Mouse (Mus musculus): Measurements from ENCODE around the gene Bmp7. TPM values are rescaled to one million over a fixed set of nuclear protein-coding genes. Genes with fewer than 3 reads are reported as not detected.

Gene Bmp7
- total RNA-seq, 1 experiment from 2014 or later: not detected

- ATAC-seq (replicated peaks; ENCODE audit: low read depth, poor library complexity, severe bottlenecking): no peak
Measured at GRCm38 (mm10) chr2:172860593-172860992, 79.5 kb downstream of the Bmp7 start.

- no peak for ATAC-seq (replicated peaks; ENCODE audit: low read depth, poor library complexity, severe bottlenecking)
Measured at GRCm38 (mm10) chr2:172860104-172860503, 80.0 kb downstream of the Bmp7 start.

GRCm38 (mm10) chr2:172857048-172857447 lies 83.1 kb downstream of the Bmp7 start:
- no peak for ATAC-seq (replicated peaks; ENCODE audit: low read depth, poor library complexity, severe bottlenecking)

- no peak for ATAC-seq (replicated peaks; ENCODE audit: low read depth, poor library complexity, severe bottlenecking)
Measured at GRCm38 (mm10) chr2:172856549-172856948, 83.6 kb downstream of the Bmp7 start.

- no peak for ATAC-seq (replicated peaks; ENCODE audit: low read depth, poor library complexity, severe bottlenecking)
Measured at GRCm38 (mm10) chr2:172854136-172854535, 86.0 kb downstream of the Bmp7 start.

GRCm38 (mm10) chr2:172851773-172852172 lies 88.3 kb downstream of the Bmp7 start:
- ATAC-seq (replicated peaks; ENCODE audit: low read depth, poor library complexity, severe bottlenecking): peak; percentile 53

- ATAC-seq (replicated peaks; ENCODE audit: low read depth, poor library complexity, severe bottlenecking): peak; percentile 70
Measured at GRCm38 (mm10) chr2:172848193-172848592, 91.9 kb downstream of the Bmp7 start.

GRCm38 (mm10) chr2:172846311-172846575 lies 93.9 kb downstream of the Bmp7 start:
- ATAC-seq (replicated peaks; ENCODE audit: low read depth, poor library complexity, severe bottlenecking): no peak

- ATAC-seq (replicated peaks; ENCODE audit: low read depth, poor library complexity, severe bottlenecking): no peak
Measured at GRCm38 (mm10) chr2:172845536-172846310, 94.4 kb downstream of the Bmp7 start.

- no peak for ATAC-seq (replicated peaks; ENCODE audit: low read depth, poor library complexity, severe bottlenecking)
Measured at GRCm38 (mm10) chr2:172843903-172844302, 96.2 kb downstream of the Bmp7 start.

- no peak for ATAC-seq (replicated peaks; ENCODE audit: low read depth, poor library complexity, severe bottlenecking)
Measured at GRCm38 (mm10) chr2:172842306-172842705, 97.8 kb downstream of the Bmp7 start.

- no peak for ATAC-seq (replicated peaks; ENCODE audit: low read depth, poor library complexity, severe bottlenecking)
Measured at GRCm38 (mm10) chr2:172840905-172841750, 99.0 kb downstream of the Bmp7 start.

- ATAC-seq (replicated peaks; ENCODE audit: low read depth, poor library complexity, severe bottlenecking): no peak
Measured at GRCm38 (mm10) chr2:172839317-172839980, 100.7 kb downstream of the Bmp7 start.

GRCm38 (mm10) chr2:172836516-172836915 lies 103.6 kb downstream of the Bmp7 start:
- ATAC-seq (replicated peaks; ENCODE audit: low read depth, poor library complexity, severe bottlenecking): no peak

- ATAC-seq (replicated peaks; ENCODE audit: low read depth, poor library complexity, severe bottlenecking): no peak
Measured at GRCm38 (mm10) chr2:172833196-172833595, 106.9 kb downstream of the Bmp7 start.

- ATAC-seq (replicated peaks; ENCODE audit: low read depth, poor library complexity, severe bottlenecking): peak; percentile 70
Measured at GRCm38 (mm10) chr2:172831762-172832161, 108.4 kb downstream of the Bmp7 start.

- ATAC-seq (replicated peaks; ENCODE audit: low read depth, poor library complexity, severe bottlenecking): peak; percentile 86
Measured at GRCm38 (mm10) chr2:172831133-172831532, 109.0 kb downstream of the Bmp7 start.

- ATAC-seq (replicated peaks; ENCODE audit: low read depth, poor library complexity, severe bottlenecking): no peak
Measured at GRCm38 (mm10) chr2:172828229-172828628, 111.9 kb downstream of the Bmp7 start.

- ATAC-seq (replicated peaks; ENCODE audit: low read depth, poor library complexity, severe bottlenecking): peak; percentile 37
Measured at GRCm38 (mm10) chr2:172827564-172827963, 112.6 kb downstream of the Bmp7 start.

GRCm38 (mm10) chr2:172825785-172826145 lies 114.4 kb downstream of the Bmp7 start:
- no peak for ATAC-seq (replicated peaks; ENCODE audit: low read depth, poor library complexity, severe bottlenecking)
